Mouse (Mus musculus) limb, embryonic 11.5 days (tissue): ENCODE results near the gene Bcl2a1d. TPM values are rescaled to one million over a fixed set of nuclear protein-coding genes. Genes with fewer than 3 reads are reported as not detected.

Experiments
- polyA plus RNA-seq: library from polyadenylated mRNA; unstranded; fragments of >200 nt; fragmentation: Nextera tagmentation; extraction: Ambion mirVana; gene quantifications from 2 replicates; pipeline ENCODE4 v1.2.1, GENCODE M21; 2014

Bcl2a1d gene
- polyA plus RNA-seq, 1 experiment from 2014 or later: not detected

Other genes with a start within 250 kb of the Bcl2a1d start
- 138 and 146 TPM in 2 replicates for gene Syncrip, start 249.3 kb downstream of the Bcl2a1d start, polyA plus RNA-seq
- 9.0 and 10.3 TPM in 2 replicates for gene Zfp949, start 183.9 kb downstream of the Bcl2a1d start, polyA plus RNA-seq
- not detected in 2 replicates for gene Trim43a, start 151.0 kb downstream of the Bcl2a1d start, polyA plus RNA-seq
- 27.5 and 29.6 TPM in 2 replicates for gene Mthfsl, start 11.6 kb downstream of the Bcl2a1d start, polyA plus RNA-seq
- 0.13 TPM in 1 of 2 replicates, not detected in the other for gene Trim43c, start 107.2 kb upstream of the Bcl2a1d start, polyA plus RNA-seq
- gene Bcl2a1a, start 225.0 kb upstream of the Bcl2a1d start, polyA plus RNA-seq: not detected in 2 replicates